Mouse (Mus musculus) bone marrow macrophage, adult 2 months (primary cell): ENCODE data around the gene AU040320.

Experiments used
- CTCF ChIP-seq: IDR thresholded peaks from 2 replicates; pipeline ENCODE4 v1.5.1; 2012; ENCODE audit warnings: low read depth, mild to moderate bottlenecking, low read length, moderate library complexity
- POLR2A ChIP-seq: IDR thresholded peaks from 2 replicates; pipeline ENCODE4 v1.6.1; 2012; ENCODE audit warnings: mild to moderate bottlenecking, low read depth, low read length, borderline replicate concordance

- TF ChIP-seq CTCF (no peak), POLR2A (no peak)
Observed at GRCm38 (mm10) chr4:126781871-126782270, 28.5 kb downstream of the AU040320 start.
